Mouse (Mus musculus): ENCODE measurements around the gene Maml2.
A peak's percentile ranks its signal among the peaks of the same experiment; 100 is the strongest.

Gene Maml2

GRCm38 (mm10) chr9:13535803-13536202 is 238.0 kb downstream of the Maml2 start:
- DNase-seq (ENCODE audit: low spot score in 2 of 2) = no peak

GRCm38 (mm10) chr9:13536419-13537261 is 238.9 kb downstream of the Maml2 start:
- DNase-seq (ENCODE audit: low spot score in 2 of 2) = peak; percentile 52 to 62

- DNase-seq (ENCODE audit: low spot score in 2 of 2) = no peak
Measured at GRCm38 (mm10) chr9:13538200-13538599, 240.4 kb downstream of the Maml2 start.

GRCm38 (mm10) chr9:13539535-13539934 is 241.8 kb downstream of the Maml2 start:
- DNase-seq (ENCODE audit: low spot score in 2 of 2) = no peak

GRCm38 (mm10) chr9:13540227-13540626 is 242.5 kb downstream of the Maml2 start:
- no peak for DNase-seq (ENCODE audit: low spot score in 2 of 2)

- DNase-seq (ENCODE audit: low spot score in 2 of 2) = no peak
Measured at GRCm38 (mm10) chr9:13540781-13541180, 243.0 kb downstream of the Maml2 start.

- no peak for DNase-seq (ENCODE audit: low spot score in 2 of 2)
Measured at GRCm38 (mm10) chr9:13543167-13543566, 245.4 kb downstream of the Maml2 start.

GRCm38 (mm10) chr9:13544133-13544532 is 246.4 kb downstream of the Maml2 start:
- no peak for DNase-seq (ENCODE audit: low spot score in 2 of 2)

- DNase-seq (ENCODE audit: low spot score in 2 of 2) = no peak
Measured at GRCm38 (mm10) chr9:13545726-13546125, 248.0 kb downstream of the Maml2 start.

- no peak for DNase-seq (ENCODE audit: low spot score in 2 of 2)
Measured at GRCm38 (mm10) chr9:13549911-13550310, 252.2 kb downstream of the Maml2 start.

- no peak for DNase-seq (ENCODE audit: low spot score in 2 of 2)
Measured at GRCm38 (mm10) chr9:13552380-13553052, 254.8 kb downstream of the Maml2 start.

- no peak for DNase-seq (ENCODE audit: low spot score in 2 of 2)
Measured at GRCm38 (mm10) chr9:13554773-13555172, 257.0 kb downstream of the Maml2 start.

- DNase-seq (ENCODE audit: low spot score in 2 of 2) = no peak
Measured at GRCm38 (mm10) chr9:13555973-13556481, 258.3 kb downstream of the Maml2 start.

GRCm38 (mm10) chr9:13556696-13557095 is 258.9 kb downstream of the Maml2 start:
- DNase-seq (ENCODE audit: low spot score in 2 of 2) = no peak

GRCm38 (mm10) chr9:13558811-13559372 is 261.1 kb downstream of the Maml2 start:
- DNase-seq (ENCODE audit: low spot score in 2 of 2) = no peak

GRCm38 (mm10) chr9:13560651-13561050 is 262.9 kb downstream of the Maml2 start:
- DNase-seq (ENCODE audit: low spot score in 2 of 2) = no peak

GRCm38 (mm10) chr9:13561335-13561734 is 263.6 kb downstream of the Maml2 start:
- no peak for DNase-seq (ENCODE audit: low spot score in 2 of 2)

- peak; percentile 62 to 65 for DNase-seq (ENCODE audit: low spot score in 2 of 2)
Measured at GRCm38 (mm10) chr9:13563475-13564414, 266.0 kb downstream of the Maml2 start.

GRCm38 (mm10) chr9:13565343-13566019 is 267.7 kb downstream of the Maml2 start:
- no peak for DNase-seq (ENCODE audit: low spot score in 2 of 2)

- DNase-seq (ENCODE audit: low spot score in 2 of 2) = no peak
Measured at GRCm38 (mm10) chr9:13566154-13566885, 268.6 kb downstream of the Maml2 start.
